Mouse (Mus musculus) kidney, adult 18-20 months (tissue): ENCODE measurements around the gene Gm10100.
"Not testable (repeated sequence)": the region's sequence is repeated elsewhere in the genome, so short reads cannot be mapped to it uniquely, and the experiment has no call there.

ENCODE experiments used
- DNase-seq: peaks from one replicate; pipeline ENCODE4 v3.0.0; 2021

The Gm10100 gene

GRCm38 (mm10) chr10:77753448-77753847, 27.2 kb downstream of the Gm10100 start:
- no peak for DNase-seq

GRCm38 (mm10) chr10:77759582-77759981, 33.3 kb downstream of the Gm10100 start, which contains the start of gene Gm3233:
Gene Gm3233 (minus strand): TSS chr10:77759682.
- DNase-seq: not testable (repeated sequence)

GRCm38 (mm10) chr10:77769727-77770126, 43.4 kb downstream of the Gm10100 start:
- no peak for DNase-seq

GRCm38 (mm10) chr10:77771225-77771624, 44.9 kb downstream of the Gm10100 start, which contains the start of gene Gm3238:
Gene Gm3238 (minus strand): TSS chr10:77771325.
- not testable (repeated sequence) for DNase-seq

GRCm38 (mm10) chr10:77772142-77772541, 45.9 kb downstream of the Gm10100 start:
- not testable (repeated sequence) for DNase-seq
